Mouse (Mus musculus): Measurements from ENCODE around the gene Plagl2.

The Plagl2 gene

GRCm38 (mm10) chr2:153187848-153188247 lies 53.4 kb downstream of the Plagl2 start:
- DNase-seq = no peak

DNA sequence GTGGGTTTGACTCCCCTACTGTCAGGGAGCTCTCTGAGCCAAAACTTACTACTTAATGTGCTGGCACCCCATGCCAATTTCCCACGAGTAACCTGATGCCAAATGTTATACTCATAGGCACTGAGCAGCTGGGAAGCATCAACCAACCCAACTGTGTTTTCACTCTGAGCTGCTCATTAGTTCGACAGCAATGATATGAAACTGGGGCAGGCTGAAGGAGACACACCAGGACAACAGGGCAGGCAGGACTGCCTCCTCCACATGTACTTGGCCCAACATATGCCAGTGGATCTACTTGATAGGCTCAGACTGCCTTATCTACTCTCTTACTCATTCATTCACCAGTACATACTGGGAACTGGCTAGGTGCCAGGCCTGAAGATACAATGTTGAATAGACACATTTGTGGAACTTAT lies 55.0 kb downstream of the Plagl2 start:
- no peak for DNase-seq

GRCm38 (mm10) chr2:153179961-153180360 lies 61.3 kb downstream of the Plagl2 start:
- DNase-seq = no peak

DNA sequence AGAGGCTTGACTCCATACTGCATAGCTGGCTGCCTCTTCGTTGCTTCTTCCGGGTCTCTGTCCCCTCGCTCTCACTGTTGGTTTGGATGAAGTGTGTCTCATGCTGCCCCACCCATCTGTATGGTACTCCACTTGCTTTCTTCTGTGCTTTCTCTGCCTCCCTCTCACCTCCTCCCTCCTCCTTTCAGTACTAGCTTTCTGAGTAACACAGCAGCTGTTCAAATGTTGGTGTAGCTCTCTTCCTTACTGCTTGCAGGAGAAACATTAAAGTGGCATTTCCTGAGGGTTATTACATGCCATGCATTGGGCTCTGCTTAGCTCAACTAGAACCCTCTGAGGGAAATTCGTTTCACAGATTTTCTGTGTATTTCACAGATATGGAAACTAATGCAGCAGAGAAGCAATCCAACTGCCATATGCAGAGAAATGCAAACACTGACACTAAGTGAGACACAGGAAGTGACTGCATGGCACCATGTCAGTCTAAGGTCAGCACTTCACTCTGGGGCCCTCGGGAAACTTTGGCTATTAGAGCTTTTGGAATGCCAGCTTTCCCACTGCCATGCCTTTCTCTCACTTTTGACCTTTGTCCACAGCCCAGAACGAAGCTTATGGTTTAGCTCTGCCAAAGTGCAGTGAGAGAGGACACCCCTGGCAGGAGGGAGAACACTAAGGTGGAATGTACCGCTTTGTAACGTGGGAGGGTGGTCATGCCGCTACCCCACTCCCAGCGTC lies 61.9 kb downstream of the Plagl2 start:
- no peak for DNase-seq
